Mouse (Mus musculus) bone marrow macrophage, adult 2 months (primary cell): ENCODE results near the gene Spata2l.

Experiments used
- CTCF ChIP-seq: IDR thresholded peaks from 2 replicates; pipeline ENCODE4 v1.5.1; 2012; ENCODE audit warnings: low read depth, mild to moderate bottlenecking, low read length, moderate library complexity
- POLR2A ChIP-seq: IDR thresholded peaks from 2 replicates; pipeline ENCODE4 v1.6.1; 2012; ENCODE audit warnings: mild to moderate bottlenecking, low read depth, low read length, borderline replicate concordance

- TF ChIP-seq POLR2A (no peak), CTCF (no peak)
Observed at GRCm38 (mm10) chr8:123257114-123257513, 21.1 kb upstream of the Spata2l start.
